Mouse (Mus musculus) lung, postnatal 0 days (tissue): ENCODE measurements around the gene Itpr2.

ENCODE experiments used
- CTCF ChIP-seq: IDR thresholded peaks from 2 replicates; pipeline ENCODE4 v1.5.1; 2016; ENCODE audit warnings: antibody characterized with exemption, mild to moderate bottlenecking
- EP300 ChIP-seq: IDR thresholded peaks from 2 replicates; pipeline ENCODE4 v1.6.1; 2016; ENCODE audit warnings: antibody characterized with exemption, mild to moderate bottlenecking, control low read depth

GRCm38 (mm10) chr6:146501866-146502804, at the start of gene Itpr2:
- TF ChIP-seq CTCF (peak; percentile 51), EP300 (no peak)
